Mouse (Mus musculus) lung, postnatal 0 days (tissue): Measurements from ENCODE around the gene Tm4sf19.

Experiments
- CTCF ChIP-seq: IDR thresholded peaks from 2 replicates; pipeline ENCODE4 v1.5.1; 2016; ENCODE audit warnings: antibody characterized with exemption, mild to moderate bottlenecking
- EP300 ChIP-seq: IDR thresholded peaks from 2 replicates; pipeline ENCODE4 v1.6.1; 2016; ENCODE audit warnings: antibody characterized with exemption, mild to moderate bottlenecking, control low read depth

GRCm38 (mm10) chr16:32390882-32391281 is 9.4 kb upstream of the Tm4sf19 start:
- TF ChIP-seq CTCF (no peak), EP300 (no peak)
